Comparison of ENCODE assay signal across 11 mouse cellular contexts in genomic region chr10:63476167-63476647, GRCm38 (mm10). TPM values are rescaled to one million over a fixed set of nuclear protein-coding genes. Genes with fewer than 3 reads are reported as not detected.
DNase-seq lines count a peak whose midpoint lies in the region; ATAC-seq and TF ChIP-seq lines count a peak whose summit lies in the region.
"Had no signal": no experiment of that assay in that cellular context is flagged by ENCODE, and none has a peak within 500 bp of the region (broad histone marks: within the 10 kb centered on the region; RNA-seq: fewer than 3 reads in every experiment).

No protein-coding gene starts in this region.

- peak; percentile 84 for ATAC-seq in heart, postnatal 0 days (ENCODE audit: insufficient read depth, low read depth)
- ATAC-seq in lung, embryonic 14.5 days (ENCODE audit: insufficient read depth) = peak; percentile 91
- no peak for ATAC-seq in midbrain, embryonic 11.5 days (ENCODE audit: low FRiP score)

- no peak; the same call in 1 of the 2 replicates for TF ChIP-seq EP300 in heart, postnatal 0 days (IDR thresholded peaks at IDR 0.05; ENCODE audit: low read depth)

- H3K4me3 ChIP-seq in heart, postnatal 0 days (ENCODE audit: low read depth, low read length) = no peak overlapping the region
- no peak overlapping the region for H3K4me3 ChIP-seq in lung, embryonic 14.5 days (ENCODE audit: low read depth, low read length)
- H3K4me3 ChIP-seq in midbrain, embryonic 11.5 days (ENCODE audit: low read depth, low read length) = no peak overlapping the region

- peak overlapping the region; percentile 97 for H3K27ac ChIP-seq in heart, postnatal 0 days (ENCODE audit: low read depth)
- peak overlapping the region; percentile 85 for H3K27ac ChIP-seq in lung, embryonic 14.5 days (ENCODE audit: low read depth)
- H3K27ac ChIP-seq in midbrain, embryonic 11.5 days (ENCODE audit: low read depth, low read length) = no peak overlapping the region

- no peaks in the 10 kb centered on the region for H3K9me3 ChIP-seq in heart, postnatal 0 days (replicated peaks; ENCODE audit: control insufficient read depth, low read length)
- H3K9me3 ChIP-seq in lung, embryonic 14.5 days (ENCODE audit: low read depth, low read length) = no peaks in the 10 kb centered on the region
- no peaks in the 10 kb centered on the region for H3K9me3 ChIP-seq in midbrain, embryonic 11.5 days (ENCODE audit: control insufficient read depth, low read length)

- WGBS in heart, postnatal 0 days = 9% methylated on average over 10 of the region's 10 CpGs
- WGBS in lung, embryonic 14.5 days = 28% methylated on average over 10 of the region's 10 CpGs
- WGBS in midbrain, embryonic 11.5 days = 88% methylated on average over 10 of the region's 10 CpGs

- peak overlapping the region; percentile 37 for H3K4me2 ChIP-seq in heart, postnatal 0 days (ENCODE audit: low read depth, low read length)
- H3K4me2 ChIP-seq in lung, embryonic 14.5 days = no peak overlapping the region
- H3K4me2 ChIP-seq in midbrain, embryonic 11.5 days = no peak overlapping the region

- H3K4me1 ChIP-seq in heart, postnatal 0 days (ENCODE audit: control insufficient read depth, insufficient read depth) = peaks cover 56% of the 10 kb centered on the region
- H3K4me1 ChIP-seq in lung, embryonic 14.5 days (ENCODE audit: insufficient read depth) = no peaks in the 10 kb centered on the region
- H3K4me1 ChIP-seq in midbrain, embryonic 11.5 days (ENCODE audit: control insufficient read depth, insufficient read depth, low read length) = no peaks in the 10 kb centered on the region

- no peaks in the 10 kb centered on the region for H3K36me3 ChIP-seq in heart, postnatal 0 days (replicated peaks; ENCODE audit: control insufficient read depth, insufficient read depth, low read length)
- no peaks in the 10 kb centered on the region for H3K36me3 ChIP-seq in lung, embryonic 14.5 days (ENCODE audit: insufficient read depth)
- H3K36me3 ChIP-seq in midbrain, embryonic 11.5 days (ENCODE audit: control insufficient read depth, insufficient read depth, low read length) = no peaks in the 10 kb centered on the region

- H3K27me3 ChIP-seq in heart, postnatal 0 days (ENCODE audit: control insufficient read depth, insufficient read depth, low read length) = no peaks in the 10 kb centered on the region
- H3K27me3 ChIP-seq in lung, embryonic 14.5 days (ENCODE audit: insufficient read depth, low read length) = no peaks in the 10 kb centered on the region
- H3K27me3 ChIP-seq in midbrain, embryonic 11.5 days (ENCODE audit: control insufficient read depth, insufficient read depth, low read length) = no peaks in the 10 kb centered on the region

- H3K9ac ChIP-seq in heart, postnatal 0 days (replicated peaks; ENCODE audit: low read depth, low read length) = peak overlapping the region; percentile 41; the same call in 1 of the 2 replicates
- H3K9ac ChIP-seq in lung, embryonic 14.5 days = no peak overlapping the region
- H3K9ac ChIP-seq in midbrain, embryonic 11.5 days (ENCODE audit: low read length) = no peak overlapping the region

- TF ChIP-seq CTCF in heart, postnatal 0 days (IDR thresholded peaks at IDR 0.05; ENCODE audit: low read depth) = no peak
- TF ChIP-seq CTCF in lung, embryonic 14.5 days (IDR thresholded peaks at IDR 0.05; ENCODE audit: low read depth) = no peak

- peak; percentile 22 for DNase-seq in adrenal gland, adult 2 months
- no peak for DNase-seq in adrenal gland, adult 8-10 months
- peak; percentile 23 for DNase-seq in adrenal gland, postnatal 25 days
- peak; percentile 89 for DNase-seq in heart, postnatal 0 days (ENCODE audit: low spot score)
- peak; percentile 87 for DNase-seq in lung, embryonic 14.5 days
- DNase-seq in testis, postnatal 10 days (ENCODE audit: low spot score) = peak; percentile 80
- no peak for DNase-seq in midbrain, embryonic 11.5 days (ENCODE audit: low spot score, missing footprints)
- no peak for DNase-seq in urinary bladder, postnatal 4 days (ENCODE audit: low spot score in 2 of 2)

RNA-seq across cellular contexts. Expression of gene Ctnna3, which starts 46.3 kb away (rescaled TPM):
- under 1 TPM; 0.37 to 0.83 TPM for total RNA-seq in adrenal gland, adult 2 months (2021)
- polyA plus RNA-seq in adrenal gland, adult 2 months (2012; rRNA removed) = 0.06 TPM in 1 of 2 replicates, not detected in the other
- 1 to 10 TPM in 2 of 4 experiments, under 1 TPM in 2; 0.52 to 1.9 (median 0.89) TPM for total RNA-seq in adrenal gland, adult 8-10 months (2022)
- total RNA-seq in adrenal gland, postnatal 25 days (2021) = 0.71 and 1.2 TPM in 2 replicates
- 58.4 and 62.6 TPM in 2 replicates for total RNA-seq in heart, postnatal 0 days (2014; rRNA removed; ENCODE audit: low replicate concordance)
- polyA plus RNA-seq in heart, postnatal 0 days (2015; fragmentation: Nextera tagmentation; extraction: Ambion mirVana) = 18.2 and 18.6 TPM in 2 replicates
- polyA plus RNA-seq in lung, embryonic 14.5 days (2014; fragmentation: Nextera tagmentation; extraction: Ambion mirVana) = 0.39 TPM in 2 replicates
- polyA plus RNA-seq in midbrain, embryonic 11.5 days (2014; fragmentation: Nextera tagmentation; extraction: Ambion mirVana) = 0.06 TPM in 1 of 2 replicates, not detected in the other

RNA-seq across cellular contexts. Expression of gene Gm7075, which starts 54.6 kb away (rescaled TPM):
- not detected for total RNA-seq in adrenal gland, adult 2 months (2021)
- polyA plus RNA-seq in adrenal gland, adult 2 months (2012; rRNA removed) = not detected in 2 replicates
- total RNA-seq in adrenal gland, adult 8-10 months (2022) = not detected
- total RNA-seq in adrenal gland, postnatal 25 days (2021) = not detected in 2 replicates
- not detected in 2 replicates for total RNA-seq in heart, postnatal 0 days (2014; rRNA removed; ENCODE audit: low replicate concordance)
- not detected in 2 replicates for polyA plus RNA-seq in heart, postnatal 0 days (2015; fragmentation: Nextera tagmentation; extraction: Ambion mirVana)
- polyA plus RNA-seq in lung, embryonic 14.5 days (2014; fragmentation: Nextera tagmentation; extraction: Ambion mirVana) = not detected in 2 replicates
- polyA plus RNA-seq in midbrain, embryonic 11.5 days (2014; fragmentation: Nextera tagmentation; extraction: Ambion mirVana) = not detected in 2 replicates
- total RNA-seq: layer of hippocampus, postnatal 14 days had no signal
- polyA plus RNA-seq: brain, embryonic 14.5 days; spleen, adult 2 months had no signal

Comparison
In these comparisons a context has a peak if more than half of its experiments do, and no peak if none do; other contexts are left out.
1. DNase-seq: peak in adrenal gland, adult 2 months (single experiment), adrenal gland, postnatal 25 days (single experiment), heart, postnatal 0 days (single experiment), lung, embryonic 14.5 days (single experiment) and testis, postnatal 10 days (single experiment); none in adrenal gland, adult 8-10 months (single experiment), midbrain, embryonic 11.5 days (single experiment) and urinary bladder, postnatal 4 days (0 of 2).
2. RNA of gene Ctnna3, which starts 46.3 kb away (total RNA-seq): 58.4 to 62.6 TPM in heart, postnatal 0 days; 0.71 to 1.2 TPM in adrenal gland, postnatal 25 days, 0.52 to 1.9 TPM in adrenal gland, adult 8-10 months and 0.37 to 0.83 TPM in adrenal gland, adult 2 months; every median in the first group is over 10 times any median in the second.